Mouse (Mus musculus) MN1 (cell line): ENCODE measurements around the gene Spocd1.

Experiments
- DNase-seq: peaks from one replicate; pipeline ENCODE4 v3.0.0-alpha.2; 2016; ENCODE audit warnings: low spot score

Spocd1 gene

GRCm38 (mm10) chr4:129918464-129918863, 10.6 kb upstream of the Spocd1 start:
- peak; percentile 13 for DNase-seq

- DNase-seq: no peak
Measured at GRCm38 (mm10) chr4:129918901-129919300, 10.1 kb upstream of the Spocd1 start.

- DNase-seq: no peak
Measured at GRCm38 (mm10) chr4:129920542-129921313, 8.3 kb upstream of the Spocd1 start.

GRCm38 (mm10) chr4:129921314-129921587, 7.8 kb upstream of the Spocd1 start:
- no peak for DNase-seq

GRCm38 (mm10) chr4:129924143-129924542, 4.9 kb upstream of the Spocd1 start:
- no peak for DNase-seq

GRCm38 (mm10) chr4:129924694-129925093, 4.4 kb upstream of the Spocd1 start:
- DNase-seq: no peak

- DNase-seq: no peak
Measured at GRCm38 (mm10) chr4:129926544-129926943, 2.5 kb upstream of the Spocd1 start.

GRCm38 (mm10) chr4:129927091-129927490, 2.0 kb upstream of the Spocd1 start:
- DNase-seq: no peak

- DNase-seq: peak; percentile 73
Measured at GRCm38 (mm10) chr4:129928124-129928751, 811 bp upstream of the Spocd1 start.

- DNase-seq: no peak
Measured at GRCm38 (mm10) chr4:129933696-129934095, 4.6 kb downstream of the Spocd1 start.

- DNase-seq: peak; percentile 80
Measured at GRCm38 (mm10) chr4:129934177-129934855, 5.3 kb downstream of the Spocd1 start.

GRCm38 (mm10) chr4:129951359-129951821, 22.3 kb downstream of the Spocd1 start:
- peak; percentile 66 for DNase-seq

- DNase-seq: no peak
Measured at GRCm38 (mm10) chr4:129952241-129952810, 23.3 kb downstream of the Spocd1 start.

GRCm38 (mm10) chr4:129954527-129954926, 25.5 kb downstream of the Spocd1 start:
- no peak for DNase-seq

GRCm38 (mm10) chr4:129960180-129960944, 31.3 kb downstream of the Spocd1 start:
- peak; percentile 88 for DNase-seq

- no peak for DNase-seq
Measured at GRCm38 (mm10) chr4:129965294-129965693, 36.2 kb downstream of the Spocd1 start.

- no peak for DNase-seq
Measured at GRCm38 (mm10) chr4:129966201-129966600, 37.2 kb downstream of the Spocd1 start.

GRCm38 (mm10) chr4:129967024-129968014, 38.3 kb downstream of the Spocd1 start:
- peak; percentile 75 for DNase-seq

GRCm38 (mm10) chr4:129970168-129970567, 41.1 kb downstream of the Spocd1 start:
- no peak for DNase-seq

- DNase-seq: no peak
Measured at GRCm38 (mm10) chr4:129970861-129971260, 41.8 kb downstream of the Spocd1 start.

GRCm38 (mm10) chr4:129971989-129972388, 42.9 kb downstream of the Spocd1 start:
- no peak for DNase-seq
